ENCODE assay signal across 8 mouse cellular contexts in the genomic region with DNA sequence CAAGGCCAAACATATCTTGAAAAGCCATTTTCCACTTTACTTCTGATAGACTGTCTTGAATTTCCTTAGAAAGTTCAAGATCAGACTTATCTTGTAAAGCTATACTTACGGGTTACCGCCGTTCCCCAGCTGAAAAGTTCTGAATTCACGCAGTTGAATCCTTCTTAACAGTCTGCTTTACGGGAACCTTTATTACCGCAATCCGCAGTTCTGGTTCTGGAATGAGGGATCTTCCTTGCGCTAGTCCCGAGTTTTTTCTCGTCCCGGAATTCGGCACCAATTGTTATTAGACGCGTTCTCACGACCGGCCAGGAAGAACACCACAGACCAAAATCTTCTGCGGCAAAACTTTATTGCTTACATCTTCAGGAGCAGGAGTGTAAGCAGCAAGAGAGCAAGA. TPM values are rescaled to one million over a fixed set of nuclear protein-coding genes. Genes with fewer than 3 reads are reported as not detected.
DNase-seq lines count a peak whose midpoint lies in the region.

No protein-coding gene starts in this region.

- peak; percentile 40 for DNase-seq in T-cell, adult 2 months (ENCODE audit: low spot score)
- DNase-seq in cerebellum, adult 9-10 months = peak; percentile 62
- peak; percentile 45 for DNase-seq in gastrocnemius, postnatal 10 days
- DNase-seq in kidney, adult 11 months = peak; percentile 50
- DNase-seq in layer of hippocampus, adult 9-11 months = peak; percentile 49
- peak; percentile 36 to 37 for DNase-seq in lung, adult 18-20 months
- DNase-seq in right cerebral cortex, postnatal 10 days (ENCODE audit: low spot score in 2 of 2) = peak; percentile 74 to 77
- DNase-seq in thymus, postnatal 14 days = peak; percentile 48

RNA-seq across cellular contexts. Expression of gene Pramef17, which starts 6.0 kb away (rescaled TPM):
- not detected for total RNA-seq in gastrocnemius, postnatal 10 days (2021)

RNA-seq across cellular contexts. Expression of gene Gm13101, which starts 21.4 kb away (rescaled TPM):
- not detected for total RNA-seq in gastrocnemius, postnatal 10 days (2021)

RNA-seq across cellular contexts. Expression of gene Pramef25, which starts 37.3 kb away (rescaled TPM):
- not detected for total RNA-seq in gastrocnemius, postnatal 10 days (2021)

Comparison
In these comparisons a context has a peak if more than half of its experiments do, and no peak if none do; other contexts are left out.
1. Peak in every context shown above with its lines: DNase-seq.